Mouse (Mus musculus): Measurements from ENCODE around the gene Abl1. TPM values are rescaled to one million over a fixed set of nuclear protein-coding genes. Genes with fewer than 3 reads are reported as not detected.
A peak's percentile ranks its signal among the peaks of the same experiment; 100 is the strongest.

The Abl1 gene
- polyA plus RNA-seq, 1 experiment from 2014 or later: 46.2 TPM

DNA sequence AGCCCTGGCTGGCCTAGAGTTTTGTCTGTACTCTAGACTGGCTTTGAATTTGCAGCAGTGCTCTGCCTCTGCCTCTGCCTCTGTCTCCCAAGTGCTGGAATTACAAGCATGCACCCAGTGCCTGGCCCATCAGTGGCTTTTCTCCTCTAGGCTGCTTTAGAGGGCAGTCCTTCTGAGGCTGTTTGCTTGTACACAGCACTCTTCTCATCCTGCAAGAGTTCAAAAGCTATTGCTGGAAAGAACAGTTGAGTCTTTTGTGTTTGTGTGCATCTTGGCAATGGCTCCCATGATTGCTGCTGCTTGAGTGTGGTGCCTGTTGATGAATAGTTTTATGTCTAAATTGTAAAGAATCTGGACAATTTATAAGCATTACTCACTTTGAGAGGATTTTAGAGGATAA, 69.3 kb downstream of the Abl1 start:
- no peak overlapping the region for H3K9ac ChIP-seq
- peak overlapping the region; percentile 63 for H3K27ac ChIP-seq
- H3K27me3 ChIP-seq: no peaks in the 10 kb centered on the region
- peaks cover 41% of the 10 kb centered on the region for H3K4me1 ChIP-seq
- no peak overlapping the region for H3K4me2 ChIP-seq
- no peak for ATAC-seq (replicated peaks; ENCODE audit: low FRiP score)
- no peak overlapping the region for H3K4me3 ChIP-seq (replicated peaks)
- no peaks in the 10 kb centered on the region for H3K9me3 ChIP-seq (replicated peaks)
- no peaks in the 10 kb centered on the region for H3K36me3 ChIP-seq

DNA sequence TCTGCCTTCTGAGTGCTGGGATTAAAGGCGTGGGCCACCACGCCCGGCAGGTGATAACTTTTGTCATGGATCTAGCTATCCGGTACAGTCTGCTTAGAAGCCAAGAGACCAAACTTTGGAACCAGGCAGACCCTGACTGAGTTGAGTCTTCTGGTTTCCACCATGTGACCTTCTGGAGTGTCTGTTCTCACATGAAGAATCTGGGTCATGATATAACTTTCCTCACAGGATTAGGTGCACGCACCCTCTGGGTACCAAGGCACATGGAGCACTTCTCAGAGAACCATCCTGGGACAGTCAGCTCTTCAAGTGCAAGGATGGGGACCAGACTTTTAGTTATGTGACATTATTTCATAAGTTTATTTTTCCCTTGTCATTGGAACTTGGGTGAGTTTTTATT, 70.8 kb downstream of the Abl1 start:
- H3K27me3 ChIP-seq: no peaks in the 10 kb centered on the region
- 92% methylated on average over 5 of the region's 5 CpGs for WGBS
- H3K36me3 ChIP-seq: no peaks in the 10 kb centered on the region
- H3K4me1 ChIP-seq: peaks cover 51% of the 10 kb centered on the region
- H3K4me2 ChIP-seq: peak overlapping the region; percentile 82
- no peak overlapping the region for H3K9ac ChIP-seq
- H3K27ac ChIP-seq: peak overlapping the region; percentile 41; the same call in 1 of the 2 replicates
- no peak for ATAC-seq (replicated peaks; ENCODE audit: low FRiP score)
- H3K9me3 ChIP-seq (replicated peaks): no peaks in the 10 kb centered on the region
- H3K4me3 ChIP-seq (replicated peaks): peak overlapping the region; percentile 87

- H3K4me1 ChIP-seq: peaks cover 57% of the 10 kb centered on the region
- H3K27me3 ChIP-seq: no peaks in the 10 kb centered on the region
- no peaks in the 10 kb centered on the region for H3K9me3 ChIP-seq (replicated peaks)
- H3K4me3 ChIP-seq (replicated peaks): peak overlapping the region; percentile 87
- peak overlapping the region; percentile 94 for H3K27ac ChIP-seq
- peak overlapping the region; percentile 82 for H3K4me2 ChIP-seq
- WGBS: under 1% methylated on average over 40 of the region's 42 CpGs
- no peaks in the 10 kb centered on the region for H3K36me3 ChIP-seq
- peak overlapping the region; percentile 97 for H3K9ac ChIP-seq
- peak; percentile 95 for ATAC-seq (replicated peaks; ENCODE audit: low FRiP score)
Measured at GRCm38 (mm10) chr2:31759751-31760460, 71.7 kb downstream of the Abl1 start.

GRCm38 (mm10) chr2:31760486-31760885, 72.3 kb downstream of the Abl1 start:
- H3K4me2 ChIP-seq: peak overlapping the region; percentile 82
- WGBS: 0% methylated on average over 1 of the region's 1 CpGs
- no peaks in the 10 kb centered on the region for H3K9me3 ChIP-seq (replicated peaks)
- peak overlapping the region; percentile 87 for H3K4me3 ChIP-seq (replicated peaks)
- no peaks in the 10 kb centered on the region for H3K27me3 ChIP-seq
- H3K9ac ChIP-seq: peak overlapping the region; percentile 97
- no peaks in the 10 kb centered on the region for H3K36me3 ChIP-seq
- H3K27ac ChIP-seq: peak overlapping the region; percentile 94
- H3K4me1 ChIP-seq: peaks cover 63% of the 10 kb centered on the region
- ATAC-seq (replicated peaks; ENCODE audit: low FRiP score): no peak

DNA sequence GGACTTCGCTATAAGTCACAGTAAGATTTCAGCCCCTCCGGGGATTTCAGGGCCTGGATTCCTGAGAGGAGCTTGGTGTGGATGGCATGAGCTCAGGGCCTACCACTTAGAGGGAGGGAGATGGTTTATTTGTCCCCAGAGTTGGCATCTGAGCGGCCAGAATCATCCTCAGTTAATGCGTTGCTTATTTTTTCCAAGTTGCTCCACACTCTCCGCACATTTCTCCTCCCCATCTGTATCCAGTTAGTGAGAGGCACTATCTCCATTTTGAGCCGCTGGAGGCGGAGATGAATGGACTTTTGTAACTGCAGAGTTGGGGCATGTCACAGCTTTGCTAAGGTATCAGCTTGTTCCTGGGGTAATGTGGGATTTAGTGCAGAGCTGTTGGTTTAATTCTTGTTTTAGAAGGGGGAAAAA, 72.9 kb downstream of the Abl1 start:
- Histone ChIP-seq H3K4me3 (replicated peaks) (peak overlapping the region; percentile 87), H3K27ac (peak overlapping the region; percentile 94), H3K27me3 (no peaks in the 10 kb centered on the region), H3K4me1 (peaks cover 69% of the 10 kb centered on the region), H3K4me2 (peak overlapping the region; percentile 82), H3K9me3 (replicated peaks) (no peaks in the 10 kb centered on the region), H3K36me3 (no peaks in the 10 kb centered on the region), H3K9ac (peak overlapping the region; percentile 97)
- WGBS: 3% methylated on average over 7 of the region's 7 CpGs
- no peak for ATAC-seq (replicated peaks; ENCODE audit: low FRiP score)

DNA sequence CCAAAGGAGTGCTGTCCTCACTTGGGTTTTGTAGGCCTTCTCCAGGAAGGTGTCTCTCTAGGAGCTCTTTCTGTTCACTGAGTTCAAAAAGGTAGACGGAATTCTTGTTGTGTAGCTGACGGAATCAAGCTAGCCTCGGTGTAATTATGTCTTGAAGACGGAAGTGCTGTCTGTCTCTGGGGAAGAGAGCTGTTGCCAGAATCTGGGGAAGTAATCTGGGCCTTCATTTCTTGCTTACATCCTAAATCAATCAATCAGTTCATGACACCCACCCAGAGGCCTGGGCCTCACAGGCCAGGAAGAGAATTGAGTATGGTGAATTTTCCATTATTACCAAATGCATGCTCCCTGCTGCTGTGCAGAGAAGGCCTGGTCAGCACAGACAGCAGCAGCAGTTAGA, 73.4 kb downstream of the Abl1 start:
- Histone ChIP-seq H3K27me3 (no peaks in the 10 kb centered on the region), H3K27ac (peak overlapping the region; percentile 94), H3K4me3 (replicated peaks) (peak overlapping the region; percentile 87), H3K36me3 (no peaks in the 10 kb centered on the region), H3K4me1 (peaks cover 73% of the 10 kb centered on the region), H3K9me3 (replicated peaks) (no peaks in the 10 kb centered on the region), H3K4me2 (peak overlapping the region; percentile 82), H3K9ac (peak overlapping the region; percentile 97)
- ATAC-seq (replicated peaks; ENCODE audit: low FRiP score): no peak
- WGBS: under 1% methylated on average over 4 of the region's 4 CpGs

GRCm38 (mm10) chr2:31762155-31762554, 74.0 kb downstream of the Abl1 start:
- H3K4me2 ChIP-seq: peak overlapping the region; percentile 82
- no peaks in the 10 kb centered on the region for H3K27me3 ChIP-seq
- H3K9ac ChIP-seq: peak overlapping the region; percentile 97; the same call in 1 of the 2 replicates
- no peaks in the 10 kb centered on the region for H3K36me3 ChIP-seq
- H3K4me3 ChIP-seq (replicated peaks): peak overlapping the region; percentile 87
- peak overlapping the region; percentile 94 for H3K27ac ChIP-seq
- no peak for ATAC-seq (replicated peaks; ENCODE audit: low FRiP score)
- 30% methylated on average over 3 of the region's 3 CpGs for WGBS
- H3K9me3 ChIP-seq (replicated peaks): no peaks in the 10 kb centered on the region
- peaks cover 74% of the 10 kb centered on the region for H3K4me1 ChIP-seq

- Histone ChIP-seq H3K4me3 (replicated peaks) (peak overlapping the region; percentile 87; the same call in 1 of the 2 replicates), H3K4me2 (peak overlapping the region; percentile 82), H3K4me1 (peaks cover 74% of the 10 kb centered on the region), H3K9me3 (replicated peaks) (no peaks in the 10 kb centered on the region), H3K27ac (peak overlapping the region; percentile 75), H3K36me3 (no peaks in the 10 kb centered on the region), H3K27me3 (no peaks in the 10 kb centered on the region), H3K9ac (no peak overlapping the region)
- 24% methylated on average over 2 of the region's 2 CpGs for WGBS
- no peak for ATAC-seq (replicated peaks; ENCODE audit: low FRiP score)
Measured at GRCm38 (mm10) chr2:31762853-31763252, 74.7 kb downstream of the Abl1 start.

DNA sequence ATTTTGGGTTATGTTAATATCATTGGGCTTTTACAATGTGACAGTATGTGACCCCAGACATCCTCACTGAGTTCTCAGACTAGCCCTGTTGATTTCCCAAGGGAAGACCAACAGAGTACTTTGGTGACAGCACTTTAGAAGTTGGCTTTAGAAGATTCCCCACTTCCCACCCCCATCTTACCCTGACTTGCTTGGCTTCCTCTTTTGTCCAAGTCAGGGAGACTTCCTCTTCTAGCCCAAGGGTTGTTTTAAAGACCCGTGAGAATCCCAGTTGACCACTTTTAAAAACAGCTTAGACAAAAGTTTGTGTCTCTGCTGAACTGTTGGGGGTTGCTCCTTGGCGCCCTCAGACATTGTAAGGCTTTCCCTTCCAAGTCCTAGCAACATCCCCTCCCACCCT, 75.1 kb downstream of the Abl1 start:
- H3K4me2 ChIP-seq: peak overlapping the region; percentile 82
- ATAC-seq (replicated peaks; ENCODE audit: low FRiP score): no peak
- H3K4me3 ChIP-seq (replicated peaks): peak overlapping the region; percentile 87; the same call in 1 of the 2 replicates
- H3K4me1 ChIP-seq: peaks cover 77% of the 10 kb centered on the region
- H3K9me3 ChIP-seq (replicated peaks): no peaks in the 10 kb centered on the region
- WGBS: 18% methylated on average over 2 of the region's 2 CpGs
- peak overlapping the region; percentile 75 for H3K27ac ChIP-seq
- no peaks in the 10 kb centered on the region for H3K27me3 ChIP-seq
- H3K36me3 ChIP-seq: no peaks in the 10 kb centered on the region
- H3K9ac ChIP-seq: no peak overlapping the region

GRCm38 (mm10) chr2:31767104-31767503, 78.9 kb downstream of the Abl1 start:
- Histone ChIP-seq H3K27ac (0 out of 2 replicates have a peak overlapping the region, but pooled peaks have one; percentile 18), H3K9ac (no peak overlapping the region), H3K4me1 (peaks cover 92% of the 10 kb centered on the region), H3K27me3 (no peaks in the 10 kb centered on the region), H3K9me3 (replicated peaks) (no peaks in the 10 kb centered on the region), H3K4me2 (no peak overlapping the region), H3K4me3 (replicated peaks) (no peak overlapping the region), H3K36me3 (no peaks in the 10 kb centered on the region)
- 0 out of 2 replicates have a peak, but pooled peaks have one; percentile 44 for ATAC-seq (replicated peaks; ENCODE audit: low FRiP score)
- 97% methylated on average over 6 of the region's 6 CpGs for WGBS

DNA sequence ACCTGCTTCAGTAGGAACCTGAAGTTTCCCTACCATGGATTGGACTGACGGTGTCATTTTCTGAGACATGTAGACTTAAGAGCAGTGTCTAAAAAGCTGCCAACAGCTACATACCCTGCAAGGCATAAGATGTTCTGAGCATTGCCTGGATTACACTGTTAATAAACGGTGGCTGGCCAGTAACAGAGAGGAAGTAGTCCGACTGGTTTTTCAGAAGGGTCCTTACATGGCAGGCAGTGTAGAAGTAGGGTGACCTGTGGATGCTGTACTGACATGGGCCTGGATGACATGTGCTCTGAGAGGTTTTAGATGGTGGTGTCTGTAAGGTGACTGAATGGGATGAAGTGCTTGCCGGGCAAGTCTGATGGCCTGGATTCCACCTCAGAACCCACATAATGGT, 79.6 kb downstream of the Abl1 start:
- Histone ChIP-seq H3K36me3 (no peaks in the 10 kb centered on the region), H3K4me2 (no peak overlapping the region), H3K9ac (no peak overlapping the region), H3K9me3 (replicated peaks) (no peaks in the 10 kb centered on the region), H3K27me3 (no peaks in the 10 kb centered on the region), H3K4me3 (replicated peaks) (no peak overlapping the region), H3K4me1 (peaks cover 92% of the 10 kb centered on the region), H3K27ac (peak overlapping the region; percentile 90; the same call in 1 of the 2 replicates)
- 73% methylated on average over 4 of the region's 4 CpGs for WGBS
- ATAC-seq (replicated peaks; ENCODE audit: low FRiP score): no peak

DNA sequence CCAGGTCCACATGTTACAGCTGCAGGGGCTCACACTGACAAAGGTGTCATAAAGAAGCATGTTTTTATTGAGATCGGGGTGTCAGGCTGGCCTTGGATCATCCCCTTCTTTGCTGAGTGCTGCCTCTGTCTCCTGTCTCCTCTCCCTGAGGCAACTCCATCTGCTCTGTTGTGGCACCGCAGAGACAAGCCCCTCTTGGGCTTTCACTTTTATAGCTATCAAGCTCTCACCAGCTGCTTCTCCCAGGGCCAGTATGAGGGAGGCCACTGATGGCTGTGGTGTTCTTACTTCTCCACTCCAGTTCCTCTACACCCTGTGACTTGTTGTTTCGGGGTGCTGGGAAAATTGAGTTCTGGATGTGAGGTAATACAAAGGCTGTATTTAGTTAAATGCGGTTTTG, 80.9 kb downstream of the Abl1 start:
- Histone ChIP-seq H3K4me2 (peak overlapping the region; percentile 12), H3K4me1 (peaks cover 91% of the 10 kb centered on the region), H3K9me3 (replicated peaks) (no peaks in the 10 kb centered on the region), H3K27ac (peak overlapping the region; percentile 90), H3K36me3 (peaks cover 2% of the 10 kb centered on the region), H3K9ac (no peak overlapping the region), H3K4me3 (replicated peaks) (no peak overlapping the region), H3K27me3 (no peaks in the 10 kb centered on the region)
- 28% methylated on average over 4 of the region's 4 CpGs for WGBS
- ATAC-seq (replicated peaks; ENCODE audit: low FRiP score): no peak
